Mouse (Mus musculus): ENCODE measurements around the gene Neurod6. TPM values are rescaled to one million over a fixed set of nuclear protein-coding genes. Genes with fewer than 3 reads are reported as not detected.
"Not testable (repeated sequence)": the region's sequence is repeated elsewhere in the genome, so short reads cannot be mapped to it uniquely, and the experiment has no call there.

Gene Neurod6
- not detected in 2 replicates for polyA plus RNA-seq (2012; rRNA removed)

GRCm38 (mm10) chr6:55680974-55681373, at the start of gene Neurod6:
Neurod6 (minus strand) TSS chr6:55681263.
- WGBS: 72% methylated on average over 4 of the region's 4 CpGs
- no peak for DNase-seq (ENCODE audit: low read depth, low spot score)

GRCm38 (mm10) chr6:55717209-55717608, 36.1 kb upstream of the Neurod6 start:
- WGBS: 29% methylated on average over 5 of the region's 5 CpGs
- DNase-seq (ENCODE audit: low read depth, low spot score): peak; percentile 25

- DNase-seq (ENCODE audit: low read depth, low spot score): no peak
Measured at GRCm38 (mm10) chr6:55715446-55715845, 34.4 kb upstream of the Neurod6 start.

GRCm38 (mm10) chr6:55710913-55711312, 29.9 kb upstream of the Neurod6 start:
- not testable (repeated sequence) for DNase-seq (ENCODE audit: low read depth, low spot score)
- 84% methylated on average over 4 of the region's 4 CpGs for WGBS

More at GRCm38 (mm10) chr6:55715446-55715845, 34.4 kb upstream of the Neurod6 start:
- whole genome bisulfite sequencing: 50% methylated on average over 6 of the region's 6 CpGs

- 90% methylated on average over 1 of the region's 1 CpGs for WGBS
- no peak for DNase-seq (ENCODE audit: low read depth, low spot score)
Measured at GRCm38 (mm10) chr6:55704759-55705104, 23.7 kb upstream of the Neurod6 start.

GRCm38 (mm10) chr6:55704061-55704758, 23.1 kb upstream of the Neurod6 start:
- no peak for DNase-seq (ENCODE audit: low read depth, low spot score)
- WGBS: 89% methylated on average over 8 of the region's 8 CpGs

- WGBS: 57% methylated on average over 4 of the region's 4 CpGs
- DNase-seq (ENCODE audit: low read depth, low spot score): no peak
Measured at GRCm38 (mm10) chr6:55700392-55701386, 19.6 kb upstream of the Neurod6 start.

GRCm38 (mm10) chr6:55690015-55690531, 9.0 kb upstream of the Neurod6 start:
- 95% methylated on average over 2 of the region's 2 CpGs for WGBS
- no peak for DNase-seq (ENCODE audit: low read depth, low spot score)

GRCm38 (mm10) chr6:55683506-55683905, 2.4 kb upstream of the Neurod6 start:
- no peak for DNase-seq (ENCODE audit: low read depth, low spot score)
- WGBS: 76% methylated on average over 4 of the region's 4 CpGs

- WGBS: 68% methylated on average over 7 of the region's 7 CpGs
- no peak for DNase-seq (ENCODE audit: low read depth, low spot score)
Measured at GRCm38 (mm10) chr6:55682886-55683285, 1.8 kb upstream of the Neurod6 start.

- DNase-seq (ENCODE audit: low read depth, low spot score): no peak
- WGBS: 88% methylated on average over 7 of the region's 7 CpGs
Measured at GRCm38 (mm10) chr6:55678571-55679185, 2.4 kb downstream of the Neurod6 start.

GRCm38 (mm10) chr6:55677326-55677725, 3.7 kb downstream of the Neurod6 start:
- no peak for DNase-seq (ENCODE audit: low read depth, low spot score)
- WGBS: 27% methylated on average over 8 of the region's 8 CpGs

GRCm38 (mm10) chr6:55676663-55677311, 4.3 kb downstream of the Neurod6 start:
- DNase-seq (ENCODE audit: low read depth, low spot score): no peak
- WGBS: 8% methylated on average over 27 of the region's 27 CpGs

- WGBS: 51% methylated on average over 6 of the region's 6 CpGs
- no peak for DNase-seq (ENCODE audit: low read depth, low spot score)
Measured at GRCm38 (mm10) chr6:55676141-55676662, 4.9 kb downstream of the Neurod6 start.

GRCm38 (mm10) chr6:55667801-55668200, 13.3 kb downstream of the Neurod6 start:
- WGBS: 69% methylated on average over 3 of the region's 3 CpGs
- DNase-seq (ENCODE audit: low read depth, low spot score): no peak

- DNase-seq (ENCODE audit: low read depth, low spot score): no peak
- 41% methylated on average over 5 of the region's 5 CpGs for WGBS
Measured at GRCm38 (mm10) chr6:55661126-55661915, 19.7 kb downstream of the Neurod6 start.

- no peak for DNase-seq (ENCODE audit: low read depth, low spot score)
- 51% methylated on average over 3 of the region's 3 CpGs for WGBS
Measured at GRCm38 (mm10) chr6:55649996-55650395, 31.1 kb downstream of the Neurod6 start.

- no peak for DNase-seq (ENCODE audit: low read depth, low spot score)
- WGBS: 55% methylated on average over 8 of the region's 8 CpGs
Measured at GRCm38 (mm10) chr6:55649581-55649980, 31.5 kb downstream of the Neurod6 start.
